Mouse (Mus musculus) embryo, embryonic 9.5 days (tissue): Measurements from ENCODE around the gene Ell.
"Not testable (repeated sequence)": the region's sequence is repeated elsewhere in the genome, so short reads cannot be mapped to it uniquely, and the experiment has no call there.

Source experiments
- DNase-seq: peaks from one replicate; pipeline ENCODE4 v3.0.0-alpha.2; 2017; ENCODE audit errors: extremely low spot score

Ell gene

GRCm38 (mm10) chr8:70562802-70563201, 23.5 kb downstream of the Ell start:
- no peak for DNase-seq

GRCm38 (mm10) chr8:70563763-70564387, 24.6 kb downstream of the Ell start:
- DNase-seq, result no peak

- no peak for DNase-seq
Observed at GRCm38 (mm10) chr8:70564696-70565235, 25.5 kb downstream of the Ell start.

- no peak for DNase-seq
Observed at GRCm38 (mm10) chr8:70565561-70565960, 26.3 kb downstream of the Ell start.

- no peak for DNase-seq
Observed at GRCm38 (mm10) chr8:70570360-70570759, 31.1 kb downstream of the Ell start.

DNA sequence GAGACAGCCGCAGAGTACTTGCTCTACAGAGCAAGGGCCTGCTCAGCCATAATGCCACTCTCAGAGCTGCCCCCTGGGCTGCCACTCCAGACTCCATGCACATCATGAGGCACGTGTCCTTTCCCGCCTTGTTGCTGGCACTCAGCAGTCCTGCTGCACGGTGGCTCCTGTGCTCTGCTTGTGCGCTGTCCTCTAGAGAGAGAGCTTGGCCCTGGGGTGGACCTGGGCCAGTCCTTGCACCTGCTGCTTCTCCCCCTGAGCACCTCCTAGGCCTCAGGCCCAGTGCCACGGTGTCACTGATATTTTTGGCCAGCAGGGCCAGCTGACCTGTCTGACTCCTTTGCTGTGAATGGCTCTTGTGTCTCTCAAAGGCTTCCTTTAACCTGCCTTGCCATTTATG, 31.7 kb downstream of the Ell start:
- DNase-seq, result no peak

- DNase-seq, result no peak
Observed at GRCm38 (mm10) chr8:70574302-70574701, 35.0 kb downstream of the Ell start.

GRCm38 (mm10) chr8:70574915-70575314, 35.7 kb downstream of the Ell start:
- no peak for DNase-seq

- no peak for DNase-seq
Observed at GRCm38 (mm10) chr8:70577207-70577606, 38.0 kb downstream of the Ell start.

- DNase-seq, result no peak
Observed at GRCm38 (mm10) chr8:70583476-70584387, 44.5 kb downstream of the Ell start.

DNA sequence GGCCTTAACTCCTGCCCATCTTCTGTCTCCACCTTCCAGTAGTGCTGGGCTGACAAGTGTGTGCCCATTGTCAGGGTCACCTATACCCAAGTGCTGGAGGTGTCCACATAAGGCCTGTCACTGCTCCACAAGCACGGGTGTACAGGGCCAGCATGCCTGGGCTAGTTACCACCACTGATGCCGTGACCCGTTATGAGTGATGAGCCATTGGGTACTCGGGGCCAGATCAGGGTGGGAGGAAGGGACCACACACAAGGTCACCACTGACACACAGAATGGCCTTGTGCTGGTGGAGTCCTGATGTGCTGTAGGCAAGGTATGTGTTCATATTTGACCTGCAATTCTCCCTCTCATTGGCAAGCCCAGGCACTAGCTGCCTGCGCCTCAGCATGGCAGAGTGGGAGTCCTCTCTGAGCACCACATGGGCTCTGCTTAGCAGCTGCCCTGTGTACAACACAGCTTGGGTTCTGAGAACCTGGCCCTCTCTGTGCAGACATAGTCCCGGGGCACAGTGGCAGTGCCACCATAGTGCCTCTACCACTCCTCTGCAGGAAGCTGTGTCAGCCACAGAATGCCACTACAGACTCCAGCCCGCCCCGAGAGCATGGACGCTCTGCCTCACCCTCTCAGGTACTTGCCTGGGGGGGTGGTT, 45.5 kb downstream of the Ell start:
- DNase-seq, result no peak

- peak; percentile 36 for DNase-seq
Observed at GRCm38 (mm10) chr8:70585258-70585652, 46.0 kb downstream of the Ell start.

- DNase-seq, result not testable (repeated sequence)
Observed at GRCm38 (mm10) chr8:70587955-70588354, 48.7 kb downstream of the Ell start.

DNA sequence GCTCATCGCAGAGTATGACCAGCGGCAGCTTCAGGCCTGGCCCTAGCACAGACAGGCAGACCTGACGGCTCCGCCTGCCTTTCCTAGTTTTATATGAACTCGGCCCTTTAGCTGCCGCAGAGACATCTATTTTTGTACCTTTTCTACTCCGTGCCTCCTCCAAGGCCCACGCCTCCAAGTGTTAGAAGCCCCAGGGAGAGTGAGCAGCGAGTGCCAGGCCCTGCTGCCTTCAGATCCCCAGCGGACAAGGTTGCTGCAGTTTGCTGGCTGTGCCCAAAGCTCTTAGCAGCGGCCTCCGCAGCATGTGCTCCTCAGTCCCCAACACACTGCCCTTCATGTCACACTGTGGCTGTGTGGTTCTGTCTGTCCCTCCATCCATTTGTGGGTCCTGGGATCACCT, 52.3 kb downstream of the Ell start:
- DNase-seq, result no peak

- no peak for DNase-seq
Observed at GRCm38 (mm10) chr8:70593173-70593572, 53.9 kb downstream of the Ell start.

GRCm38 (mm10) chr8:70593961-70594609, 54.8 kb downstream of the Ell start, which contains the start of gene Isyna1:
Gene Isyna1 (plus strand): TSS chr8:70594373.
- peak; percentile 95 for DNase-seq

DNA sequence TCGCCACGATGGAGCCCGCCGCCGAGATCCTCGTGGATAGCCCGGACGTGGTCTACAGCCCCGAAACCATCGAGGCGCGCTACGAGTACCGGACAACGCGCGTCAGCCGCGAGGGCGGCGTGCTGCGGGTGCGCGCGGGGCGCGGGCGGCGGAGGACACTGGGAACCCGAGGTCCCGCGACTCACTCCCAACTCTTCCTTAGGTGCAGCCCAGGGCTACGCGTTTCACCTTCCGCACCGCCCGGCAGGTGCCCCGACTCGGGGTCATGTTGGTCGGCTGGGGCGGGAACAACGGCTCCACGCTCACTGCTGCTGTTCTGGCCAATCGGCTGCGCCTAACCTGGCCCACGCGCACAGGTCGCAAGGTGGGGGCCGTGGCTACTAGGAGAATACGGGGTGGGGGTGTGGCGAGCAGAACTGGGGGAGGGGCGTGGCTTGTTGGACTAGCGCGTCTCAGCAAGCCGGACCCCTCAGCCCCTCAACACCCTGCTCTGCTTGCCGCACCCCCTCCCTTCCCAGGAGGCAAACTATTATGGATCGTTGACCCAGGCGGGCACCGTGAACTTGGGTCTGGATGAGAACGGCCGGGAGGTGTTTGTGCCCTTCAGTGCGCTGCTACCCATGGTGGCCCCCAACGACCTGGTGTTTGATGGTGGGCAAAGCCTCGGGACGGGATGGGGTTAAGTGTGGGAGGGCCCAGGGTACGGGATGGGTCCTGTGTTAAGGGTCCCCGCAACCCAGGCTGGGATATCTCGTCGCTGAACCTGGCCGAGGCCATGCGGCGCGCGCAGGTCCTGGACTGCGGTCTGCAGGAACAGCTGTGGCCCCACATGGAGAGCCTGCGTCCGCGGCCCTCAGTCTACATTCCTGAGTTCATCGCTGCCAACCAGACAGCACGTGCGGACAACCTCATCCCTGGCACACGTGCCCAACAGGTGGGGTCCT, 55.6 kb downstream of the Ell start:
- peak; percentile 53 for DNase-seq

DNA sequence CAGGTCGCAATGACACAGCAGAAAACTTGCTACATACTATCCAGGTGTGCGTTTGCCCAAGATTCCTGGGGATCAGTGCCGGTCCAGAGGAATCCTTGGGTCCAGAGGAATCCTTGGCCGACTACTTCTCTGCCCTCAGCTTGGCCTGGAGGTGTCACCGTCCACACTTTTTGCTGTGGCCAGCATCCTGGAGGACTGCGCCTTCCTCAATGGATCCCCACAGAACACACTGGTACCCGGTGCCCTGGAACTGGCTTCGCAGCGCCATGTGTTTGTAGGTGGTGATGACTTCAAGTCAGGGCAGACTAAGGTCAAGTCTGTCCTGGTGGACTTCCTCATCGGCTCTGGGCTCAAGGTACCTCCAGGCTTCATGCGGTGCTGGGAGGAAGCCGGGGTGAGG, 56.6 kb downstream of the Ell start:
- DNase-seq, result no peak

DNA sequence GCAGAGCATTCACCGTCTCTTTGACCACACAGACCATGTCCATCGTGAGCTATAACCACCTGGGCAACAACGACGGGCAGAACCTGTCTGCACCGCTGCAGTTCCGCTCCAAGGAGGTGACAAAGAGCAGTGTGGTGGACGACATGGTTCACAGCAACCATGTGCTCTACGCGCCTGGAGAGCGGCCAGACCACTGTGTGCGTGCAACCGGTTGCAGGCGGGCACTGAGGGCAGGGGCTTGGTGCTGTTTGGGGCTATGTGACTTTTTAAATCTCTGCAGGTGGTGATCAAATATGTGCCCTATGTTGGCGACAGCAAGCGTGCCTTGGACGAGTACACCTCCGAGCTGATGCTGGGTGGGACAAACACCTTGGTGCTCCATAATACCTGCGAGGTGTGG, 57.0 kb downstream of the Ell start:
- DNase-seq, result no peak

DNA sequence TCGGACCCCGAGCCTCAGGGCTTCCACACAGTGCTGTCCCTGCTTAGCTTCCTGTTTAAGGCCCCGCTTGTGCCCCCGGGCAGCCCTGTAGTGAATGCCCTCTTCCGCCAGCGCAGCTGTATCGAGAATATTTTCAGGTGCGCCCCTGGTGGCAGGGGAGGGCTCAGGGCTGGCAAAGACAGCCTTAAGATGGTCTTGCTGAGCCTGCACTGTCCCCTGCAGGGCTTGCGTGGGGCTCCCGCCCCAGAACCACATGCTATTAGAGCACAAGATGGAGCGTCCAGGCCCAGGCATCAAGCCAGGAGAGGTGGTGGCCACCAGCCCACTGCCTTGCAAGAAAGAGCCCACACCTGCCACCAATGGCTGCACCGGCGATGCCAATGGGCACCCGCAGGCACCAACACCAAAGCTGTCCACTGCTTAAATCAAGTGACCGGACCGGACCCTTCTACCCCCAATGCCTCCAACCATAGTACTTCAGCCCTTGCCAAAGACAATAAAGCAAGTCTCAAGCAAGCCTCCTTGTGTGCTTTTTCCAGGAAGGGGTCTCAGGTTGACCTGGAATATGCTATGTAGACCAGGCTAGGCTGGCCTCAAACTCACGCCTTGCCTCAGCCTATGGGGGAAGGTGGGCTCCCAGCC, 57.6 kb downstream of the Ell start:
- DNase-seq, result no peak
